Mouse (Mus musculus) ES-Bruce4 (cell line): ENCODE data around the gene H2al1g.

ENCODE experiments used
- CTCF ChIP-seq: IDR thresholded peaks from one replicate; pipeline ENCODE4 v1.8.1; 2011; ENCODE audit warnings: low read depth, low read length
- EP300 ChIP-seq: IDR thresholded peaks from 2 replicates; pipeline ENCODE4 v1.6.1; 2011; ENCODE audit warnings: low read depth, low read length; ENCODE audit not compliant: insufficient read depth
- POLR2A ChIP-seq: IDR thresholded peaks from one replicate; pipeline ENCODE4 v1.8.1; 2011; ENCODE audit warnings: low read length; ENCODE audit not compliant: insufficient read depth

DNA sequence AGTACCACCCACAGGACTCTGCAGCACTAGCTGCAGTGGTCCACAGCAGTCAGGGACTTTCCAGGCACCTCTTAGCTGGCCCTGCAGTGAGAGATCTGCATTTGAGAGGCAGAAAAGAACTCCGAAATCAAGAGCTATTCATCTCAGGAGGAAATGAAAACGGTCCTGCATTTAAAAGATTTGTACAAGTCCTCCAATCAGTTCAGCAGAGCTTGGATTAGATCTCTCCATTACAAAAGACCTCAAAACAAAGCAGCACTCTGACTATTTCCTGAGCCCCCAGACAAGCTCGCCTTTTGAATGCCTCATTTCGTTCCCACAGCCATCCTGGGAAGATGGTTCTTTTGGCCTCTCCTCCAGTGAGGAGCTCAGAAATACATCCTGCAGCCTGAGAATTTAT lies 28.8 kb upstream of the H2al1g start:
- TF ChIP-seq EP300, result no peak
- TF ChIP-seq CTCF, result no peak
- TF ChIP-seq POLR2A, result no peak
